Mouse (Mus musculus): ENCODE data around the gene Khdc1c.
"Not testable (repeated sequence)": the region's sequence is repeated elsewhere in the genome, so short reads cannot be mapped to it uniquely, and the experiment has no call there.

Gene Khdc1c

GRCm38 (mm10) chr1:21368031-21368430, at the start of gene Khdc1c:
TSS of gene Khdc1c (plus strand) at chr1:21368331.
- not testable (repeated sequence) for DNase-seq (ENCODE audit: low read depth, low spot score)

GRCm38 (mm10) chr1:21320271-21320670, 47.9 kb upstream of the Khdc1c start:
- H3K27me3 ChIP-seq (ENCODE audit: control insufficient read depth, insufficient read depth, low read length, poor library complexity, severe bottlenecking), result not testable (repeated sequence)

More at GRCm38 (mm10) chr1:21368031-21368430, at the start of gene Khdc1c:
- H3K36me3 ChIP-seq (ENCODE audit: control insufficient read depth, insufficient read depth, low read length, poor library complexity, severe bottlenecking); H3K27me3 ChIP-seq (ENCODE audit: control insufficient read depth, insufficient read depth, low read length, poor library complexity, severe bottlenecking): not testable (repeated sequence)

GRCm38 (mm10) chr1:21321656-21322055, 46.5 kb upstream of the Khdc1c start:
- DNase-seq (ENCODE audit: low read depth, low spot score), result no peak
- H3K27me3 ChIP-seq (ENCODE audit: control insufficient read depth, insufficient read depth, low read length, poor library complexity, severe bottlenecking), result no peaks in the 10 kb centered on the region
- H3K36me3 ChIP-seq (ENCODE audit: control insufficient read depth, insufficient read depth, low read length, poor library complexity, severe bottlenecking), result no peaks in the 10 kb centered on the region

More at GRCm38 (mm10) chr1:21320271-21320670, 47.9 kb upstream of the Khdc1c start:
- H3K36me3 ChIP-seq (ENCODE audit: control insufficient read depth, insufficient read depth, low read length, poor library complexity, severe bottlenecking); DNase-seq (ENCODE audit: low read depth, low spot score): not testable (repeated sequence)

- Histone ChIP-seq H3K27me3 (ENCODE audit: control insufficient read depth, insufficient read depth, low read length, poor library complexity, severe bottlenecking) (no peaks in the 10 kb centered on the region), H3K36me3 (ENCODE audit: control insufficient read depth, insufficient read depth, low read length, poor library complexity, severe bottlenecking) (no peaks in the 10 kb centered on the region)
- DNase-seq (ENCODE audit: low read depth, low spot score), result no peak
Measured at GRCm38 (mm10) chr1:21323996-21324574, 44.0 kb upstream of the Khdc1c start.

GRCm38 (mm10) chr1:21324633-21325032, 43.5 kb upstream of the Khdc1c start:
- H3K36me3 ChIP-seq (ENCODE audit: control insufficient read depth, insufficient read depth, low read length, poor library complexity, severe bottlenecking), result no peaks in the 10 kb centered on the region
- no peaks in the 10 kb centered on the region for H3K27me3 ChIP-seq (ENCODE audit: control insufficient read depth, insufficient read depth, low read length, poor library complexity, severe bottlenecking)
- DNase-seq (ENCODE audit: low read depth, low spot score), result no peak

- H3K36me3 ChIP-seq (ENCODE audit: control insufficient read depth, insufficient read depth, low read length, poor library complexity, severe bottlenecking), result no peaks in the 10 kb centered on the region
Measured at GRCm38 (mm10) chr1:21326733-21327132, 41.4 kb upstream of the Khdc1c start.

GRCm38 (mm10) chr1:21331161-21331560, 37.0 kb upstream of the Khdc1c start:
- not testable (repeated sequence) for H3K27me3 ChIP-seq (ENCODE audit: control insufficient read depth, insufficient read depth, low read length, poor library complexity, severe bottlenecking); H3K36me3 ChIP-seq (ENCODE audit: control insufficient read depth, insufficient read depth, low read length, poor library complexity, severe bottlenecking); DNase-seq (ENCODE audit: low read depth, low spot score)

More at GRCm38 (mm10) chr1:21326733-21327132, 41.4 kb upstream of the Khdc1c start:
- no peaks in the 10 kb centered on the region for H3K27me3 ChIP-seq (ENCODE audit: control insufficient read depth, insufficient read depth, low read length, poor library complexity, severe bottlenecking)
- DNase-seq (ENCODE audit: low read depth, low spot score), result no peak

GRCm38 (mm10) chr1:21333222-21333973, 34.7 kb upstream of the Khdc1c start:
- H3K36me3 ChIP-seq (ENCODE audit: control insufficient read depth, insufficient read depth, low read length, poor library complexity, severe bottlenecking), result no peaks in the 10 kb centered on the region
- peak; percentile 29 for DNase-seq (ENCODE audit: low read depth, low spot score)
- no peaks in the 10 kb centered on the region for H3K27me3 ChIP-seq (ENCODE audit: control insufficient read depth, insufficient read depth, low read length, poor library complexity, severe bottlenecking)

GRCm38 (mm10) chr1:21335836-21336235, 32.3 kb upstream of the Khdc1c start:
- no peaks in the 10 kb centered on the region for H3K27me3 ChIP-seq (ENCODE audit: control insufficient read depth, insufficient read depth, low read length, poor library complexity, severe bottlenecking)

GRCm38 (mm10) chr1:21340745-21341144, 27.4 kb upstream of the Khdc1c start:
- Histone ChIP-seq H3K27me3 (ENCODE audit: control insufficient read depth, insufficient read depth, low read length, poor library complexity, severe bottlenecking) (no peaks in the 10 kb centered on the region), H3K36me3 (ENCODE audit: control insufficient read depth, insufficient read depth, low read length, poor library complexity, severe bottlenecking) (no peaks in the 10 kb centered on the region)
- no peak for DNase-seq (ENCODE audit: low read depth, low spot score)

More at GRCm38 (mm10) chr1:21335836-21336235, 32.3 kb upstream of the Khdc1c start:
- no peaks in the 10 kb centered on the region for H3K36me3 ChIP-seq (ENCODE audit: control insufficient read depth, insufficient read depth, low read length, poor library complexity, severe bottlenecking)
- peak; percentile 12 for DNase-seq (ENCODE audit: low read depth, low spot score)

- peak; percentile 59 for DNase-seq (ENCODE audit: low read depth, low spot score)
- no peaks in the 10 kb centered on the region for H3K36me3 ChIP-seq (ENCODE audit: control insufficient read depth, insufficient read depth, low read length, poor library complexity, severe bottlenecking)
- no peaks in the 10 kb centered on the region for H3K27me3 ChIP-seq (ENCODE audit: control insufficient read depth, insufficient read depth, low read length, poor library complexity, severe bottlenecking)
Measured at GRCm38 (mm10) chr1:21344253-21344652, 23.9 kb upstream of the Khdc1c start.

GRCm38 (mm10) chr1:21344752-21345151, 23.4 kb upstream of the Khdc1c start:
- H3K36me3 ChIP-seq (ENCODE audit: control insufficient read depth, insufficient read depth, low read length, poor library complexity, severe bottlenecking); DNase-seq (ENCODE audit: low read depth, low spot score); H3K27me3 ChIP-seq (ENCODE audit: control insufficient read depth, insufficient read depth, low read length, poor library complexity, severe bottlenecking): not testable (repeated sequence)

- no peaks in the 10 kb centered on the region for H3K36me3 ChIP-seq (ENCODE audit: control insufficient read depth, insufficient read depth, low read length, poor library complexity, severe bottlenecking)
- DNase-seq (ENCODE audit: low read depth, low spot score), result no peak
- H3K27me3 ChIP-seq (ENCODE audit: control insufficient read depth, insufficient read depth, low read length, poor library complexity, severe bottlenecking), result no peaks in the 10 kb centered on the region
Measured at GRCm38 (mm10) chr1:21349341-21349740, 18.8 kb upstream of the Khdc1c start, which contains the start of gene Khdc1a. TSS of gene Khdc1a (plus strand) at chr1:21349641.

- H3K36me3 ChIP-seq (ENCODE audit: control insufficient read depth, insufficient read depth, low read length, poor library complexity, severe bottlenecking), result no peaks in the 10 kb centered on the region
- no peaks in the 10 kb centered on the region for H3K27me3 ChIP-seq (ENCODE audit: control insufficient read depth, insufficient read depth, low read length, poor library complexity, severe bottlenecking)
- no peak for DNase-seq (ENCODE audit: low read depth, low spot score)
Measured at GRCm38 (mm10) chr1:21383256-21383655, 15.1 kb downstream of the Khdc1c start, which contains the start of gene Khdc1b. TSS of gene Khdc1b (plus strand) at chr1:21383556.

- no peak for DNase-seq (ENCODE audit: low read depth, low spot score)
- Histone ChIP-seq H3K27me3 (ENCODE audit: control insufficient read depth, insufficient read depth, low read length, poor library complexity, severe bottlenecking) (no peaks in the 10 kb centered on the region; the same call in 1 of the 2 replicates), H3K36me3 (ENCODE audit: control insufficient read depth, insufficient read depth, low read length, poor library complexity, severe bottlenecking) (no peaks in the 10 kb centered on the region)
Measured at GRCm38 (mm10) chr1:21391138-21391671, 23.1 kb downstream of the Khdc1c start.

Measured in splenic B cell, adult 2 months (primary cell).